Mouse (Mus musculus): ENCODE measurements around the gene Ccl20. TPM values are rescaled to one million over a fixed set of nuclear protein-coding genes. Genes with fewer than 3 reads are reported as not detected.

Gene Ccl20
- polyA plus RNA-seq (2015; fragmentation: Nextera tagmentation; extraction: Ambion mirVana) = 1.1 TPM in 1 of 2 replicates, not detected in the other

DNA sequence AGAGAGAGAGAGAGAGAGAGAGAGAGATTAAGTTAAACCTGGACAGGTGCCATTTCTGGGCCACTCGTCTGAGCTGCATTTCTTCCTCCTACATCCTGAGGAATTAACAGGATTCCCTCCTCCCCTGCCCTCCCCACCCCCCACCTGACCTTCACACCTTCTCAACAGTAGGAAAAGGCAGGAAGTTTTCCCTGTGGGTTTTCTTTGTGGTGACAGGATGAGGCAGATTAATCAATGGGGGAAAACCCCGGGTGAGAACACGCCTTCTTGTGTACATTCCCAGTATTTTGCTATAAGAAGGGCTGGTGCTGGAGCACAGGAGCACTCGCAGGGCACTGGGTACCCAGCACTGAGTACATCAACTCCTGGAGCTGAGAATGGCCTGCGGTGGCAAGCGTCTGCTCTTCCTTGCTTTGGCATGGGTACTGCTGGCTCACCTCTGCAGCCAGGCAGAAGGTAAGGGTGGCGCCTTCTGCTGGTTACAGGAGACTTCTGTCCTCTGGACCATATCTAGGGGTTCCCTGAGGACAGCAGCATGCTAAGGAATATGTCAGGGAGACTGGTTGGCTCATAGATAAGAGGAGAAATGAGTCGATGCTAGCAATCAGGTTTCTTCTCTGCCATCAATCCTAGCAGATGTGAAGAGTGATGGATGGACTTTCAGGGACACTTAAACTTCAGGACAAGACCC, at the start of gene Ccl20:
TSS of gene Ccl20 (plus strand) at position 320 of the 691 bp plus-strand sequence.
- Histone ChIP-seq H3K4me2 (no peak within 1 kb of the TSS), H3K9me3 (no peaks in the 10 kb centered on the region), H3K4me1 (no peaks in the 10 kb centered on the region), H3K9ac (no peak within 1 kb of the TSS), H3K27ac (no peak within 1 kb of the TSS), H3K27me3 (no peaks in the 10 kb centered on the region), H3K36me3 (no peaks in the 10 kb centered on the region), H3K4me3 (no peak within 1 kb of the TSS)
- no peak for ATAC-seq (ENCODE audit: insufficient number of reproducible peaks, insufficient read depth, low FRiP score, low TSS enrichment, low read depth)
- 43% methylated on average over 8 of the region's 8 CpGs for WGBS

DNA sequence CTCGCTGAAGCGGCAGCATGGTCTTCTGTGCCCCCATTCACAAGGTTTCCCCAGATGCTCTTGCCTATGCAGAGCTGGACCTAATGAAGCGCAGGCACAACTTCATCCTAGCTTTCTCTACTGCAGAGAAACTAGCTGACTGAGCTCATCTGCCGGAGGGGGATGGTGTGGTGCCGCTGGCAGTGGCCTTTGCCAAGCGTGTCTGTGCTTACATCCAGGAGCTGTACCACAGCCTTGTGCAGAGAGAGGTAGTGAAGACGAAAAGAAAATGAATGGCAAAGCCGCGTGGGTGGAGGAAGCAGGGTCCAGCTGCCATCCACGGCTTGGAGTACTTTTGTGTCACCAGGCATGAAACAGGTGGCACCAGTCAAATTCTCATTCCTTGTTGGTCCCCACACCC, 49.4 kb upstream of the Ccl20 start:
- Histone ChIP-seq H3K27ac (no peak overlapping the region), H3K9me3 (no peaks in the 10 kb centered on the region), H3K9ac (no peak overlapping the region), H3K36me3 (no peaks in the 10 kb centered on the region), H3K4me3 (no peak overlapping the region), H3K4me1 (no peaks in the 10 kb centered on the region), H3K27me3 (no peaks in the 10 kb centered on the region), H3K4me2 (no peak overlapping the region)
- no peak for ATAC-seq (ENCODE audit: insufficient number of reproducible peaks, insufficient read depth, low FRiP score, low TSS enrichment, low read depth)
- 85% methylated on average over 10 of the region's 10 CpGs for WGBS

DNA sequence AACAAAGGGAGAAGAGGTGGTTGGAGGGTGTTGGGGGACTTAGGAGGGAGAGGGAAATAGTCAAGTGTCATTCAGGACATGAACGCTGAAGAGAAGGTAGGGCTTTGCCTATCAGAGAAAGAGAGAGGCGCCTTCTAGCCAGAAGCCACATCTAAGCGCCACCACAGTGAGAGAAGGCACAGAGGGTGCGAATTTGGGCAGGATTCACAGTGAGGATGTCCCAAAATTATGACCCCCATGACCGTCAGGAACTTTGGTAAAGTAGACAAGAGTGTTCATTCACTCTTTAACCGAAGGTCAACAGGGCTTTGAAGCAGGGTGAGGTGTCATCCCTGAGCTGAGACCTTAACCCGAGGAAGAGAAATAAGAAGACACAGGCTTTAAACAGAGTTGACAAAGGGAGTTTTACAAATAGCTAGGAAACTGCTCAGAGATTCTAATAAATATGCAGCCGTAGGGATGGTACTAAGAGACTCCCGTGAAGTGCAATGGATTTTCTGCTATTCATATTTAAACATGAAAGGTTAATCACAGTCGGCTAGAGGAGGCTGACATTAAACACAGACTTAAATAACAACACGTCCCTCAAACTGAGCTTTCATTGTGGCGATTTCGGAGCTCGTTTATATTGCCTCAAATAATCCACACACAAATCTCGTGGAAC, 40.9 kb upstream of the Ccl20 start:
- peak overlapping the region; percentile 36 for H3K4me3 ChIP-seq
- no peaks in the 10 kb centered on the region for H3K9me3 ChIP-seq
- H3K27ac ChIP-seq = no peak overlapping the region
- H3K36me3 ChIP-seq = no peaks in the 10 kb centered on the region
- ATAC-seq (ENCODE audit: insufficient number of reproducible peaks, insufficient read depth, low FRiP score, low TSS enrichment, low read depth) = no peak
- no peak overlapping the region for H3K9ac ChIP-seq
- peak overlapping the region; percentile 55 for H3K4me2 ChIP-seq
- WGBS = 40% methylated on average over 15 of the region's 15 CpGs
- no peaks in the 10 kb centered on the region for H3K4me1 ChIP-seq
- H3K27me3 ChIP-seq = no peaks in the 10 kb centered on the region

DNA sequence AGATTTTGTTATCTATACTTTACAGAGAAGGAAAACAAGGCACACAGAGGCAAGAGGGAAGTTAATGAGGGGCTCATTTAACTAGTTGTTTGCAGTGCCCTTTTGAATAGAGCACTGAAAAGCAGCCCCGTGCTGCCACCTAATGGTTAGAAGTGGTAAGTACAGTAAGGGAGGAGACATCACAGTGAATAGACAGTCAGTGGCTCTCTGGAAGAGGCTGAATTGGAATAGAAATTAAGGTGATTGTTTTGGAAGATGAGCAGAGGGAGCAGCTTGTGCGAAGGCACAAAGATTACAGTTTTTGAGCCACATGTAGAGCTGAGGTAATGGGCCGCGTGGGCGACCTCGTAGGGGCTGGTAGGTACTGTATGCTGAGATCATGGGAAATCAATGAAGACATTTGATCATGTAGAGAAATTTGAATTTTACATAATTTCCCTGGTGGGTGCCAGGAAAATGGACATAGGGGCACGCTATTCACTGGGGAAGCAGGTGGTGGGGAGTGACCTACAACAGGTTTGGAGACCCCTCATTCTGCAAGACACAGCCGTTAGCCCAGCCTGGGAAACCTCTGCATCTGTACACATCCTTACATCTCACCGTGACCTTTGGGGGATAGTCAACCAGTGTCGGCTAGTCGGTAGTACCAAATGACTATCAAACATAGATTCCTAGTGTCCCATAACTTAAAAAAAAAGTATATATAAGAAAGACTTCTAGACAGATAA, 40.2 kb upstream of the Ccl20 start:
- no peak overlapping the region for H3K27ac ChIP-seq
- H3K27me3 ChIP-seq = no peaks in the 10 kb centered on the region
- peak overlapping the region; percentile 36 for H3K4me3 ChIP-seq
- 50% methylated on average over 11 of the region's 11 CpGs for WGBS
- no peak for ATAC-seq (ENCODE audit: insufficient number of reproducible peaks, insufficient read depth, low FRiP score, low TSS enrichment, low read depth)
- H3K4me2 ChIP-seq = peak overlapping the region; percentile 55
- no peaks in the 10 kb centered on the region for H3K36me3 ChIP-seq
- no peak overlapping the region for H3K9ac ChIP-seq
- no peaks in the 10 kb centered on the region for H3K9me3 ChIP-seq
- no peaks in the 10 kb centered on the region for H3K4me1 ChIP-seq

DNA sequence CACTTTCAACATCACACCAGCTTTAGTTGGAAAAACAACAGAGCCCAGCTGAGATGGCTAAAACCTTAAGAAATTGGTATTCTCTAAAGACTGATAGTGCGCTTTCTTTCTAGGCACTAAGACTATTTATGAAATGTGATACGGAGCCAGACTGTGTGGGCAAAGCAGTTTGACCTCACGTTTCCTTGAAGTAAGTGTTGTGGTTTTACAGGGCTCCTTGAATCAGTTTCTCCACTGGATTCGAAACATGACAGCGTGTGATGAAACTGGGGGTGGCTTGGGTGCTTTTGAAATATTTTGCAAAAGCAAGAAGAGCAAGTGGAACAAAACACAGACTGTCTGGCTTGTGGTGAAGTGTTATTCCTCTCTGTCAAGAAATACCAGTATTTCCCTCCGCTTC, 39.5 kb upstream of the Ccl20 start:
- no peak for ATAC-seq (ENCODE audit: insufficient number of reproducible peaks, insufficient read depth, low FRiP score, low TSS enrichment, low read depth)
- no peaks in the 10 kb centered on the region for H3K4me1 ChIP-seq
- no peaks in the 10 kb centered on the region for H3K27me3 ChIP-seq
- WGBS = 55% methylated on average over 6 of the region's 6 CpGs
- H3K9ac ChIP-seq = no peak overlapping the region
- no peak overlapping the region for H3K27ac ChIP-seq
- no peaks in the 10 kb centered on the region for H3K36me3 ChIP-seq
- no peak overlapping the region for H3K4me3 ChIP-seq
- H3K4me2 ChIP-seq = no peak overlapping the region
- no peaks in the 10 kb centered on the region for H3K9me3 ChIP-seq

DNA sequence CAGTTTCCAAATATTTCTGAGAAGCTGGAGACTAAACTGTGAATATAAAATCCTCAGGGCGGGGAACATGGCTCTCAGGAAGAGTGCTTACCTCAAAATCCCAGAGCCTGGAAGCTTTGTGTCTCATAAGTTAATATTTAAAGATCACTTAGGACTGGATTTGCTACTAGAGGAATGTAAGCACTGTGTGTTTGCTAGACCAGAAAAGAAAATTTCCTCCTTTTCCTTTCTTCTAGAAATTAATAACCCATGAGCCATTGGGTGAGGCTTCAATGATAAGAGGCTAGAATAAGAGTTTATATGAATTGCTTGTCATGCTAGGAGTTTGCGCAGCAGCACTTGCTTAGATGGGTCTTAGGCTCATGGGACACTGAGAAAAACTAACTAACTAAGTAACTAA, 31.8 kb upstream of the Ccl20 start:
- Histone ChIP-seq H3K27me3 (no peaks in the 10 kb centered on the region), H3K4me2 (no peak overlapping the region), H3K4me3 (no peak overlapping the region), H3K9me3 (no peaks in the 10 kb centered on the region), H3K9ac (no peak overlapping the region), H3K4me1 (no peaks in the 10 kb centered on the region), H3K36me3 (no peaks in the 10 kb centered on the region), H3K27ac (no peak overlapping the region)
- WGBS = 85% methylated on average over 2 of the region's 2 CpGs
- no peak for ATAC-seq (ENCODE audit: insufficient number of reproducible peaks, insufficient read depth, low FRiP score, low TSS enrichment, low read depth)

DNA sequence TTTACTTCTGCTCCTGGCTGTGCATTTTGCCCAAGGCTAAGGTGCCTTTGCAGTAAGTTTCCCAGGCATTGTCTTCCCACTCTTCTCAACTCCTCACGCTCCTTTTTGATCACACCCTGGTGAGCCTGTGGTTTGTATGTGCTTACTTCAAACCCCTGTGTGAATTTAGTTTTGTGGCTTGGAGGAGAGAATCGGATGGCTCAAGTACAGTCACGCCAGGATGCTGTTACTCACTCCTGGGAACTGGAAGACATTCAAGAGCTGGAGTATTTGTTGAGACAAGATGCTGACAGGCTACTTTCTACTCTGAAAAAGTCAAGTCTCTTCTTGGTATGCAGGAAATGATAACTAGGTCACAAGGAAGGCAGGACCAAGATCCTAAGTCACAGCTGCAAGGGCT, 25.3 kb upstream of the Ccl20 start:
- Histone ChIP-seq H3K4me2 (no peak overlapping the region), H3K36me3 (no peaks in the 10 kb centered on the region), H3K4me3 (no peak overlapping the region), H3K27ac (no peak overlapping the region), H3K9ac (no peak overlapping the region), H3K27me3 (no peaks in the 10 kb centered on the region), H3K4me1 (no peaks in the 10 kb centered on the region), H3K9me3 (no peaks in the 10 kb centered on the region)
- no peak for ATAC-seq (ENCODE audit: insufficient number of reproducible peaks, insufficient read depth, low FRiP score, low TSS enrichment, low read depth)
- 38% methylated on average over 3 of the region's 3 CpGs for WGBS

DNA sequence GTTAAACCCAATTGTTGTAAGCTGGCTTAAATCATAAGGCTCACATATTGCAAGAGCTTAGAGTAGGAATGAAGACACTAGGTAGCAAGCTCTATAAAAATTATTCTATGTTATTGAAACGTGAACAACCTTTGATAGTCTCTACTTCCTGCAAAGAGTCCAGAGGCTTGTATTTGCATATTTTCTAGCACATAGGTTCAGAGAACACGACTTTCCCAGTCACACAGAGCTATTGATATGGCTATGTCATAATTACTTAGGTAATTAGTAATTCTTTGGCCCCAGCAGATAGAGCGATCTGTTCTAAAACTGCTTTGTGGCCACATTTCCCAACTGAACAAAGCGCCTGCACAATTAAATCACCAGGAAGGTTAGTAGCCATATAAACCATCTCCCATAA, 19.6 kb upstream of the Ccl20 start:
- Histone ChIP-seq H3K9ac (no peak overlapping the region), H3K4me2 (no peak overlapping the region), H3K27ac (no peak overlapping the region), H3K27me3 (no peaks in the 10 kb centered on the region), H3K4me3 (no peak overlapping the region), H3K4me1 (peaks cover 5% of the 10 kb centered on the region; the same call in 1 of the 2 replicates), H3K36me3 (no peaks in the 10 kb centered on the region), H3K9me3 (no peaks in the 10 kb centered on the region)
- ATAC-seq (ENCODE audit: insufficient number of reproducible peaks, insufficient read depth, low FRiP score, low TSS enrichment, low read depth) = no peak
- 67% methylated on average over 4 of the region's 4 CpGs for WGBS

DNA sequence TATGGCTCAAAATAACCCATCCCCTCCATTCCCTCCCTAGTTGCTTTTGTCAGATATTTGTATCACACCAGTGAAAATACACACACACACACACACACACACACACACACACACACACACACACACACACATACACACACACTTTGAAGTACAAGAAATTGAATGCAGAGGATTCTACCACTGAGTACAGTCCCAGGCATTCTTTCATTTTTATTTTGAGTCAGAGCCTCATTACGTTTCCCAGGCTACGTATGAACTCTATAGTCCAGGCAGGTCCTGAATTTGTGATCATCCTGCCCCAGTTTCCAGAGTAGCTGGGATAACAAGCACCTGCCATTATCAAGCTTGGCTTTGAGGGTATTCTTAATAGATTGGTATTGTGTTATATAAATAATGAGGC, 17.4 kb upstream of the Ccl20 start:
- Histone ChIP-seq H3K4me2 (no peak overlapping the region), H3K27ac (no peak overlapping the region), H3K9ac (no peak overlapping the region), H3K4me1 (peaks cover 8% of the 10 kb centered on the region; the same call in 1 of the 2 replicates), H3K27me3 (no peaks in the 10 kb centered on the region), H3K9me3 (no peaks in the 10 kb centered on the region), H3K4me3 (no peak overlapping the region), H3K36me3 (no peaks in the 10 kb centered on the region)
- WGBS = 86% methylated on average over 2 of the region's 2 CpGs
- ATAC-seq (ENCODE audit: insufficient number of reproducible peaks, insufficient read depth, low FRiP score, low TSS enrichment, low read depth) = no peak

DNA sequence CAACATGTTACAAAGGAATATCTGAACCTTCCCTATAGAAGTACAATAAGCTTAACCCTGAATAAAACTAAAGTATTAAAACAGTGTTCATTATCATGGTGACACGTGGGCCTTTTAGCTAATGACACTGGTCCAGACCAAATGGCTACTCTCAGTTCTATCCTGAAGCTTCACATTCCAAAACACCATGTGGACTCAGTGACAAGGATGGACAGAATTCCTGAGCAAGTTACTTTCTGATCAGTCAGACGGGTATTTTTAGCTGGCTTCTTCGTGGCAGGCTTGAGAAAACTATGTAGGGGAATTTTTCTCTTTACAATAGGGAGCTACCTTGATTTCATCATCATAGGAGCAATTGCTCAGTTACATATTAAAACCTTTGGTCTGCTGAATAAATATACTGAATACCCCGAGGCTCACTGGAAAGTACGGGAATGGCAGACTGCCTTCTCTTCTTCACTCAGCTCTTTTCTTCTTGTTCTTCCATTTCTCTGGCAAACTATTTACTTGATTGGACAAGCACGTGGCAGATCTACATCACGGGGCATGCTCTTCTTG, 16.9 kb upstream of the Ccl20 start:
- ATAC-seq (ENCODE audit: insufficient number of reproducible peaks, insufficient read depth, low FRiP score, low TSS enrichment, low read depth) = no peak
- Histone ChIP-seq H3K4me1 (peaks cover 8% of the 10 kb centered on the region; the same call in 1 of the 2 replicates), H3K27me3 (no peaks in the 10 kb centered on the region), H3K4me2 (no peak overlapping the region), H3K9me3 (no peaks in the 10 kb centered on the region), H3K27ac (no peak overlapping the region), H3K36me3 (no peaks in the 10 kb centered on the region), H3K9ac (no peak overlapping the region), H3K4me3 (no peak overlapping the region)
- WGBS = 71% methylated on average over 7 of the region's 7 CpGs

DNA sequence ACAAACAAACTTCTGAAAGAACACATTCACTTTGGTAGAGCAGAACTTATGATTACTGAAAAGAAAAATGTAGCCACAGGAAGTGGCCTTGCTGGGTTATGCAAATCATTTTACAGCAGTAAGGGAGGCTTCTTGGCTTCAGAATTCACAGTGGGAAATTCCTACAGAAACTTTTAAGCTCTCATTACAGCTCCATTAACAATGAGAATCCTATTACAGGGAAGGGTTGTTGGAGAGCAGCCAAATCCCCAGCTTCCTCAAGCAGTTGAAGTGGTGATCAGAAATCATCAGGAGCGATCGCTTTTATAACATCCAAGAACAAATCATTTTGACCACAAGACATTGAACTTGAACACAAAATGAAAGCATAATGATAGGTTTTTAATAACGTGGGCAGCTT, 14.7 kb upstream of the Ccl20 start:
- Histone ChIP-seq H3K36me3 (no peaks in the 10 kb centered on the region), H3K4me2 (no peak overlapping the region; the same call in 1 of the 2 replicates), H3K27ac (no peak overlapping the region), H3K9ac (no peak overlapping the region), H3K27me3 (no peaks in the 10 kb centered on the region), H3K4me3 (no peak overlapping the region), H3K4me1 (peaks cover 8% of the 10 kb centered on the region; the same call in 1 of the 2 replicates), H3K9me3 (no peaks in the 10 kb centered on the region)
- WGBS = 47% methylated on average over 3 of the region's 3 CpGs
- no peak for ATAC-seq (ENCODE audit: insufficient number of reproducible peaks, insufficient read depth, low FRiP score, low TSS enrichment, low read depth)

Data from embryonic facial prominence, embryonic 13.5 days (tissue).